Mouse (Mus musculus) neutrophil, adult 5-6 weeks (primary cell): ENCODE results near the gene Gipc3. TPM values are rescaled to one million over a fixed set of nuclear protein-coding genes. Genes with fewer than 3 reads are reported as not detected.

ENCODE experiments used
- ATAC-seq: fragments of 151-379, 151-347 bp; 2 replicates; pipeline ENCODE4 v1.8.0; 2017; ENCODE audit warnings: mild to moderate bottlenecking, moderate TSS enrichment; ENCODE audit not compliant: insufficient number of reproducible peaks, poor library complexity, low FRiP score, severe bottlenecking; ENCODE audit errors: extremely low read depth
- total RNA-seq: library from RNA; stranded (forward); fragments of 200-1000 nt; gene quantifications from 2 replicates; pipeline ENCODE4 v1.2.3, GENCODE M21; 2017

The Gipc3 gene
- total RNA-seq, 1 experiment from 2014 or later: not detected

GRCm38 (mm10) chr10:81376561-81377361 lies 33.7 kb upstream of the Gipc3 start:
- ATAC-seq: no peak

GRCm38 (mm10) chr10:81375322-81375721 lies 32.3 kb upstream of the Gipc3 start:
- no peak for ATAC-seq

GRCm38 (mm10) chr10:81367207-81367495 lies 24.1 kb upstream of the Gipc3 start:
- no peak for ATAC-seq

GRCm38 (mm10) chr10:81366477-81367206 lies 23.6 kb upstream of the Gipc3 start:
- ATAC-seq: no peak

GRCm38 (mm10) chr10:81365672-81366476 lies 22.8 kb upstream of the Gipc3 start, which contains the start of gene 4930404N11Rik:
TSS of gene 4930404N11Rik (minus strand) at chr10:81365816.
- no peak for ATAC-seq

- ATAC-seq: no peak
These were observed 22.0 kb upstream of the Gipc3 start for GRCm38 (mm10) chr10:81365073-81365472.

- ATAC-seq: no peak
These were observed 21.6 kb upstream of the Gipc3 start for GRCm38 (mm10) chr10:81364666-81365065.

GRCm38 (mm10) chr10:81363436-81364346 lies 20.6 kb upstream of the Gipc3 start:
- ATAC-seq: no peak

- ATAC-seq: no peak
These were observed 19.4 kb upstream of the Gipc3 start for GRCm38 (mm10) chr10:81362336-81362949.

GRCm38 (mm10) chr10:81360721-81361120 lies 17.7 kb upstream of the Gipc3 start:
- ATAC-seq: no peak

- no peak for ATAC-seq
These were observed 15.8 kb upstream of the Gipc3 start for GRCm38 (mm10) chr10:81358841-81359240.

GRCm38 (mm10) chr10:81358209-81358608 lies 15.1 kb upstream of the Gipc3 start:
- ATAC-seq: no peak

GRCm38 (mm10) chr10:81356991-81357844 lies 14.2 kb upstream of the Gipc3 start, which contains the start of gene Mfsd12:
TSS of gene Mfsd12 (plus strand) at chr10:81357491.
- peak; percentile 75 for ATAC-seq

GRCm38 (mm10) chr10:81356352-81356990 lies 13.4 kb upstream of the Gipc3 start:
- ATAC-seq: peak; percentile 73

- no peak for ATAC-seq
These were observed 12.5 kb upstream of the Gipc3 start for GRCm38 (mm10) chr10:81355533-81355932.

- no peak for ATAC-seq
These were observed 11.8 kb upstream of the Gipc3 start for GRCm38 (mm10) chr10:81354738-81355477.
